Mouse (Mus musculus): ENCODE data around the gene Phf21a.

- TF ChIP-seq CTCF (conservative IDR thresholded peaks at IDR 0.05; ENCODE audit: low read length) (no peak), NANOG (IDR thresholded peaks at IDR 0.05; ENCODE audit: borderline replicate concordance, low read length) (no peak), POU5F1 (IDR thresholded peaks at IDR 0.05; ENCODE audit: borderline replicate concordance, low read length) (no peak)
Observed at GRCm38 (mm10) chr2:92198747-92199146, 105.8 kb downstream of the Phf21a start.

Measured in E14TG2a.4 (cell line).